Mouse (Mus musculus): Measurements from ENCODE around the gene Gng12.

GRCm38 (mm10) chr6:66941792-66942191, 45.6 kb downstream of the Gng12 start:
- no peak for TF ChIP-seq POLR2A (IDR thresholded peaks at IDR 0.05; ENCODE audit: low read depth, low read length)
- TF ChIP-seq CTCF (IDR thresholded peaks at IDR 0.05; ENCODE audit: extremely low read depth, insufficient read length, insufficient replicate concordance, low read depth, low read length), result no peak
